Mouse (Mus musculus): ENCODE data around the gene Cfap126.

The Cfap126 gene

DNA sequence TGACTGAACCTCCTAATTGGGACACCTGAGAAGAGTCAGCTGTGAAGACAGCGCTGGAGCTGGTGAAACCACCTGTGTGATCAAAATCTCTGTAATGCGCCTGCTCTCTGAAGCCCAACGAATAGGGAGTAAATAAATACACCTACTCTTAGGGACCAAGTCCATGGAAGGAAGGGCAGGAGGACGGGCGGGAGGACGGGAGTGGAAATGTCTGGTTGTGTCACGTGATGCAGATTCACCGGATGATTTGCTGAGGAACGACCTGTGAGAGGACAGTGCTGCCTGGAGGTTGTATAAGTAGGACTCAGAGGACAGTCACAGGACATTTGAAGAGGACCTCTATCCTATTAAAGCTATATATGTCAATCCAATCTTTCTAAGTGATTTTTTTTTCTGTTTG lies 4.1 kb upstream of the Cfap126 start:
- peaks cover 25% of the 10 kb centered on the region for H3K4me1 ChIP-seq (replicated peaks; ENCODE audit: low read depth, low read length)
- H3K9me3 ChIP-seq (ENCODE audit: low read length): peaks cover 39% of the 10 kb centered on the region
- H3K4me3 ChIP-seq (replicated peaks; ENCODE audit: low read length): no peak overlapping the region
- H3K27me3 ChIP-seq (ENCODE audit: insufficient read depth, low read length): no peaks in the 10 kb centered on the region; the same call in 1 of the 2 replicates
- no peak for TF ChIP-seq NANOG (IDR thresholded peaks at IDR 0.05; ENCODE audit: borderline replicate concordance, low read length)
- no peak for TF ChIP-seq POU5F1 (IDR thresholded peaks at IDR 0.05; ENCODE audit: borderline replicate concordance, low read length)
- no peak for TF ChIP-seq CTCF (conservative IDR thresholded peaks at IDR 0.05; ENCODE audit: low read length)
- H3K36me3 ChIP-seq (ENCODE audit: insufficient read depth, low read length): no peaks in the 10 kb centered on the region

DNA sequence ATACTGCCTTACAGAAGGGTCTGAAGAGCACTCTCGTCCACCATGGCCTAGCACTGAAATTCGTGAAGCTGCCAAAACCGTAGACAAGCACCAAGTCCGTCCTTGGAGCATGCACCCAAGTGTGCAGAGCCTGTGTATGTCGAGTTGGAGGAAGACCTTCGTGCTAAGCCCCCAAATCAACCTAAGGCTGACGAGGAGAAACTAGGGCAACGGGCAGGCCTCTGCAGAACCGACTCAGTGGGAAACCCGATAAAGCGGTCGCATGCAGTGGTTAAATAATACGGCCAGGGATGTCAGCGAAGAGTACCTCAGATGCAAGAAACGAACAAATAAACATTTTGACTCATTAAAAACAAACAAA lies 3.1 kb upstream of the Cfap126 start:
- Histone ChIP-seq H3K9me3 (ENCODE audit: low read length) (peaks cover 39% of the 10 kb centered on the region), H3K36me3 (ENCODE audit: insufficient read depth, low read length) (no peaks in the 10 kb centered on the region), H3K4me3 (replicated peaks; ENCODE audit: low read length) (peak overlapping the region; percentile 84; the same call in 1 of the 2 replicates), H3K27me3 (ENCODE audit: insufficient read depth, low read length) (no peaks in the 10 kb centered on the region; the same call in 1 of the 2 replicates), H3K4me1 (replicated peaks; ENCODE audit: low read depth, low read length) (peaks cover 25% of the 10 kb centered on the region)
- TF ChIP-seq CTCF (conservative IDR thresholded peaks at IDR 0.05; ENCODE audit: low read length) (no peak), NANOG (IDR thresholded peaks at IDR 0.05; ENCODE audit: borderline replicate concordance, low read length) (no peak), POU5F1 (IDR thresholded peaks at IDR 0.05; ENCODE audit: borderline replicate concordance, low read length) (no peak)

DNA sequence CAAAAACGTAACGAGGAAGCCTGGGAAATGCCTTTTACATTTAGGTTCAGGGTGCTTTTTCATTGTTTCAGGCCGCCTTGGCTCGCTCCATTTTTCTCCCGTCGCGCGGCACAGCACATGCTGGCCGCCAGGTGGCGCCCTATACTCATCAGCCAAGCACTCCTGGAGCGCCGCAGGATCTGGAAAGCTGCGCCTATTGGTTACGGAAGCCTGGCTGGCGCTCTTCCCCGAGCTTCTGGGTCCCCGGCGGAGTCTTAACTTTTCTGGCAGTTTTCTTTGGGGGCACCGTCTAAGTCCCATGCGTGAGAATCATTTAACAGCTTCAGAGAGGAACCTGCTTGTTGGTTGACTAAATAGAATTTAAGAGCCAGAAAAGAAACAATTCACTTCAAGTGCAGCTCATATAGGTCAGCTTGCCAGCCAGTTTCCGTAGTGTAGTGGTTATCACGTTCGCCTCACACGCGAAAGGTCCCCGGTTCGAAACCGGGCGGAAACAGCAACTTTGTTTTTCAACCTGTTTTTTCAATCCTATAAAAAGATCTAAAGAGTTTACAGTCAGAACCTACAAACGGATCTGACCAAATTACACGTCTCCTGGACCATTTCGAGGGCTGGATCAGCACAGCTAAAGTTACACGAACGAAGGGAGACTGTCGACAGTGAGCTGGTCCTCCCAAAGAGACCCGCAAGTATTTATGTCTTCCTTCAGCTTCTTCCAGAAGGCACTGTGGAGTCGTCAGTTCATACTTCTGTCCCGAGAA lies 2.5 kb upstream of the Cfap126 start:
- H3K27me3 ChIP-seq (ENCODE audit: insufficient read depth, low read length): no peaks in the 10 kb centered on the region; the same call in 1 of the 2 replicates
- peak overlapping the region; percentile 84 for H3K4me3 ChIP-seq (replicated peaks; ENCODE audit: low read length)
- TF ChIP-seq NANOG (IDR thresholded peaks at IDR 0.05; ENCODE audit: borderline replicate concordance, low read length) (no peak), CTCF (conservative IDR thresholded peaks at IDR 0.05; ENCODE audit: low read length) (peak; percentile 95), POU5F1 (IDR thresholded peaks at IDR 0.05; ENCODE audit: borderline replicate concordance, low read length) (no peak)
- H3K9me3 ChIP-seq (ENCODE audit: low read length): peaks cover 39% of the 10 kb centered on the region
- peaks cover 25% of the 10 kb centered on the region for H3K4me1 ChIP-seq (replicated peaks; ENCODE audit: low read depth, low read length)
- H3K36me3 ChIP-seq (ENCODE audit: insufficient read depth, low read length): no peaks in the 10 kb centered on the region

DNA sequence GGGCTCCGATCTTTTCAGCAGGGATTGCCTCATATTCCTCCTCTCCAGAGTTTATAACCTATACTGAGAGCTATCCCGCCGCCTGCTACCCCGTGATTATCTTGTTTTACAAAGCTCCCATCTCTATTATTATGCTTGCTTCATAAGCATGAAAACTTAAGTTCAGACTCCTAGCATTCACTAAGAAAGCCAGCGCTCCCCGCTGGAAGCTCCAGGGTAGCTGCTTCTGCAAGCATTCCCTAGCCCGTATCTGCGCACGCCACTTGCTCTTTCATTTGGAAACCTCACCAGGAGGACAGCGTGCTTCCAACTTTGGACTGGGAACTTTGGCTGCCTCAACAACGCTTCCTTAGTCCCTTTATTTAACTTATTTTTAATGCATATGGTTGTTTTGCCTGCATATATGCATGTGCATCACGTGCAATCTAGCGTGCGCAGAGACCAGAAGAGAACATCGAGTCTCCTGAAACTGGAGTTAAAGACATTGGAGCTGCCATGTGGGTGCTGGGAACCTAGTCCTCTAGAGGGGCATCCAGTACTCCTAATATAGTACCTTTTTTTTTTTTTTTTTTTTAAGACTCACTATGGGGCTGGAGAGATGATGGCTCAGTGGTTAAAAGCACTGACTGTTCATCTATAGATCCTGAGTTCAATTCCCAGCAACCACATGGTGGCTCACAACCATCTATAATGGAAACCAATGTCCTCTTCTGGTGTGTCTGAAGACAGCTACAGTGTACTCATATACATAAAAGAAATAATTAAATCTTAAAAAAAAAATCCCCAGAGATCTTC lies 1.7 kb upstream of the Cfap126 start:
- Histone ChIP-seq H3K36me3 (ENCODE audit: insufficient read depth, low read length) (no peaks in the 10 kb centered on the region), H3K9me3 (ENCODE audit: low read length) (peaks cover 38% of the 10 kb centered on the region), H3K4me1 (replicated peaks; ENCODE audit: low read depth, low read length) (peaks cover 25% of the 10 kb centered on the region), H3K4me3 (replicated peaks; ENCODE audit: low read length) (peak overlapping the region; percentile 84), H3K27me3 (ENCODE audit: insufficient read depth, low read length) (no peaks in the 10 kb centered on the region; the same call in 1 of the 2 replicates)
- TF ChIP-seq POU5F1 (IDR thresholded peaks at IDR 0.05; ENCODE audit: borderline replicate concordance, low read length): no peak
- no peak for TF ChIP-seq NANOG (IDR thresholded peaks at IDR 0.05; ENCODE audit: borderline replicate concordance, low read length)
- no peak for TF ChIP-seq CTCF (conservative IDR thresholded peaks at IDR 0.05; ENCODE audit: low read length)

DNA sequence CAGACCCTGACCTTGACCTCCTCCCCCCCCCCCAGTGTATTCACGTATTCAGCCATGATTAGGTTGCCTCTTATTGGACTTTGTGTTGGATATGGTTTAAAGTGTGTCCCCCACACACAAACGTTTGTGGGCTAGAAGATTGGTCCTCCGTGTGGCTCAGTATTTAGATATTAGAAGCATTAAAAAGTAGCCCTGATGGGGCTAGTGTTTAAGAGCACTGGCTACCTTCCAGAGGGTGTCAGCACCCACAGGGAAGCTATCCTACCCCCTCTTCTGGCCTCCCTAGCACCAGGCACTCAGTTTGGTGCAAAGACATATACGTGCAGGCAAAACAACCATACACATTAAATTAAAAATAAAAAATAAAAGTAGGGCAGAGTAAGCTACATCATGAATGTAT lies 732 bp upstream of the Cfap126 start:
- H3K27me3 ChIP-seq (ENCODE audit: insufficient read depth, low read length): no peaks in the 10 kb centered on the region; the same call in 1 of the 2 replicates
- H3K9me3 ChIP-seq (ENCODE audit: low read length): peaks cover 28% of the 10 kb centered on the region
- no peaks in the 10 kb centered on the region for H3K36me3 ChIP-seq (ENCODE audit: insufficient read depth, low read length)
- H3K4me1 ChIP-seq (replicated peaks; ENCODE audit: low read depth, low read length): peaks cover 25% of the 10 kb centered on the region
- 0 out of 2 replicates have a peak overlapping the region, but pooled peaks have one; percentile 79 for H3K4me3 ChIP-seq (replicated peaks; ENCODE audit: low read length)
- TF ChIP-seq POU5F1 (IDR thresholded peaks at IDR 0.05; ENCODE audit: borderline replicate concordance, low read length) (no peak), NANOG (IDR thresholded peaks at IDR 0.05; ENCODE audit: borderline replicate concordance, low read length) (no peak), CTCF (conservative IDR thresholded peaks at IDR 0.05; ENCODE audit: low read length) (no peak)

DNA sequence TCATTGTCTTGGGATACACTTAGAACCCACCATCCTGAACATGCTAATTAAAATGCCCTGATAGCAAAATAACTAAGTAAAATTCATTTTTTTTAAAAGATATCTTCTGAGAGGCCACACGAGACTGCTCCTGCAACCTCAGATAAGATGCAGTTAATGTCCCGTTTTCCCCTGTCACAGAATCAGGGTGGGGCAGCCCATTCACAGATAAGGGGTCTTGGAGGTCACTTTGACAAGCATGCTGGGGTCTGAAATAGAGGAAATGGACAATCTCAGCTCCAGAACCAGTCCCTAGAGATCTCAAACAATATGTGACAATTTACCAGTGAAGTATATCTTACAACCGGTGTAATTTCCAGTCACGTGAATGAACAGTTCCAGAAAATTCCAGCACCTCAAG lies 2.6 kb downstream of the Cfap126 start:
- no peaks in the 10 kb centered on the region; the same call in 1 of the 2 replicates for H3K27me3 ChIP-seq (ENCODE audit: insufficient read depth, low read length)
- peaks cover 27% of the 10 kb centered on the region for H3K4me1 ChIP-seq (replicated peaks; ENCODE audit: low read depth, low read length)
- H3K9me3 ChIP-seq (ENCODE audit: low read length): no peaks in the 10 kb centered on the region
- H3K4me3 ChIP-seq (replicated peaks; ENCODE audit: low read length): no peak overlapping the region
- TF ChIP-seq NANOG (IDR thresholded peaks at IDR 0.05; ENCODE audit: borderline replicate concordance, low read length): no peak
- TF ChIP-seq CTCF (conservative IDR thresholded peaks at IDR 0.05; ENCODE audit: low read length): no peak
- no peak for TF ChIP-seq POU5F1 (IDR thresholded peaks at IDR 0.05; ENCODE audit: borderline replicate concordance, low read length)
- no peaks in the 10 kb centered on the region for H3K36me3 ChIP-seq (ENCODE audit: insufficient read depth, low read length)

DNA sequence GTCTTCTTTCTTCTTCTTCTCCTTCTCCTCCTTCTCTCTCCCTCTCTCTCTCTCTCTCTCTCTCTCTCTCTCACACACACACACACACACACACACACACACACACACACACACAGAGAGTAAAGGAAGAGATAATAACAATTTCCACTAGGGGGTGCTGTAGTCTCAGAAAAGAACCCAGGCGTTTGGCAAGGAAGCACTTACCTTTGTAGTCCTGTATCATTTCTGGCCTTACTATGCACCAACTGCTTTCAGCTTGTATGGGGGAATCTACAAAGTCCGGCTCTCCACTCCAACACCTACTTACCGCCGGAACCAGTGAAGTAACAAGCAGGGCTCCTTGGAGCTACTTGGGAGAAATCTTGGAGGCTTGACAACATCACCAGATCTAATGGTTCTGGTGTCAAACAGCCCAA lies 4.6 kb downstream of the Cfap126 start:
- TF ChIP-seq POU5F1 (IDR thresholded peaks at IDR 0.05; ENCODE audit: borderline replicate concordance, low read length) (no peak), CTCF (conservative IDR thresholded peaks at IDR 0.05; ENCODE audit: low read length) (no peak), NANOG (IDR thresholded peaks at IDR 0.05; ENCODE audit: borderline replicate concordance, low read length) (no peak)
- H3K4me3 ChIP-seq (replicated peaks; ENCODE audit: low read length): no peak overlapping the region
- H3K27me3 ChIP-seq (ENCODE audit: insufficient read depth, low read length): no peaks in the 10 kb centered on the region; the same call in 1 of the 2 replicates
- no peaks in the 10 kb centered on the region for H3K36me3 ChIP-seq (ENCODE audit: insufficient read depth, low read length)
- H3K4me1 ChIP-seq (replicated peaks; ENCODE audit: low read depth, low read length): peaks cover 37% of the 10 kb centered on the region
- H3K9me3 ChIP-seq (ENCODE audit: low read length): no peaks in the 10 kb centered on the region

DNA sequence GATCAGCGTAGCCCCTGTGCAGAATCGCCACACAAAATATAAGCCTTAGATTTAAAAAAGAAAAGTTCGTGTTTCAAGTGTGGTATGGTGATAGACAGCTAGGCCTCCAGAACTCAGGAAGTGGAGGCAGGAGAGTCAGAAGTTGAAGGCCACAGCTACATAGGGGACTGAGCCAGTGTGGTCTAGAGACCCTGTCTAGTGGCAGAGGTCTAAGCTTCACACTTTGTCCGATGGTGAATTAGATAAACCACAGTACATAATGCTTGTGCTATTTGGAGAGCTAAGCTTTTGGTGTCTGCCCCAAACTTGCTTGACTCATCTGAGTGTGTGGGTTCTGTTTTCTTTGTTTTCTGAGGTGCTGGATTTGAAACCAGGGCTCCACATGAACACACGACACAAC lies 5.3 kb downstream of the Cfap126 start:
- peaks cover 31% of the 10 kb centered on the region for H3K4me1 ChIP-seq (replicated peaks; ENCODE audit: low read depth, low read length)
- H3K36me3 ChIP-seq (ENCODE audit: insufficient read depth, low read length): no peaks in the 10 kb centered on the region
- no peak for TF ChIP-seq POU5F1 (IDR thresholded peaks at IDR 0.05; ENCODE audit: borderline replicate concordance, low read length)
- TF ChIP-seq NANOG (IDR thresholded peaks at IDR 0.05; ENCODE audit: borderline replicate concordance, low read length): no peak
- no peak for TF ChIP-seq CTCF (conservative IDR thresholded peaks at IDR 0.05; ENCODE audit: low read length)
- no peak overlapping the region for H3K4me3 ChIP-seq (replicated peaks; ENCODE audit: low read length)
- no peaks in the 10 kb centered on the region for H3K9me3 ChIP-seq (ENCODE audit: low read length)
- no peaks in the 10 kb centered on the region; the same call in 1 of the 2 replicates for H3K27me3 ChIP-seq (ENCODE audit: insufficient read depth, low read length)

All from E14TG2a.4 (cell line).